Mouse (Mus musculus): Measurements from ENCODE around the gene S100a8. TPM values are rescaled to one million over a fixed set of nuclear protein-coding genes. Genes with fewer than 3 reads are reported as not detected.
A peak's percentile ranks its signal among the peaks of the same experiment; 100 is the strongest.

Gene S100a8
- polyA plus RNA-seq, 1 experiment from 2014 or later: 18.3 TPM

DNA sequence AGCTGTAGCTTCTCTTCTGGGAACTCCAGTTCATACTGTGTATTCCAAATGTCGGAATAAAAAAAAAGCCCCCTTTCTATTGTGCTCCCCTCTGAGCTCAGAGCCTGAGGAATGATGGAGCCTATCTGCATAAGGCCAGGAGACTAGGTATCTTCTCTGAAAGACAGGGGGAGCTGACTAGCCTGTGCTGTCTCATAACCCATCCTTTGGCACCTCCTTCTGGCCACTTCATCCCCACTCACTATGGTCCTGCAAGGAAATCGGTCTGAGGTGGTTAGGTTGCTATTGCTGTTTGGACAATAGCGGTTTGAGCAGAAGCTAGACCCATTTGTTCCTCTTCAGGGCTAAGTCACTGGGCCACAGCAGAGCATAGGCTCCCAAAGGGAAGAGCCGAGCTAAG, 41.0 kb upstream of the S100a8 start:
- Histone ChIP-seq H3K27ac (replicated peaks) (peak overlapping the region; percentile 30; the same call in 1 of the 2 replicates), H3K4me1 (replicated peaks; ENCODE audit: control insufficient read depth, insufficient read depth) (no peaks in the 10 kb centered on the region), H3K9me3 (ENCODE audit: control insufficient read depth, low read length) (no peaks in the 10 kb centered on the region), H3K27me3 (ENCODE audit: control insufficient read depth, insufficient read depth, low read length) (no peaks in the 10 kb centered on the region), H3K4me3 (ENCODE audit: low read depth, low read length) (no peak overlapping the region), H3K4me2 (replicated peaks; ENCODE audit: low read depth) (no peak overlapping the region), H3K9ac (ENCODE audit: low read length) (no peak overlapping the region), H3K36me3 (ENCODE audit: control insufficient read depth, insufficient read depth, low read length) (no peaks in the 10 kb centered on the region)
- 54% methylated on average over 4 of the region's 4 CpGs for WGBS
- ATAC-seq (ENCODE audit: low FRiP score, low TSS enrichment): no peak
- peak; percentile 65 for DNase-seq (ENCODE audit: low spot score)
- TF ChIP-seq EP300 (optimal IDR thresholded peaks at IDR 0.05) (no peak), CTCF (IDR thresholded peaks at IDR 0.05; ENCODE audit: low read depth) (peak; percentile 92)

DNA sequence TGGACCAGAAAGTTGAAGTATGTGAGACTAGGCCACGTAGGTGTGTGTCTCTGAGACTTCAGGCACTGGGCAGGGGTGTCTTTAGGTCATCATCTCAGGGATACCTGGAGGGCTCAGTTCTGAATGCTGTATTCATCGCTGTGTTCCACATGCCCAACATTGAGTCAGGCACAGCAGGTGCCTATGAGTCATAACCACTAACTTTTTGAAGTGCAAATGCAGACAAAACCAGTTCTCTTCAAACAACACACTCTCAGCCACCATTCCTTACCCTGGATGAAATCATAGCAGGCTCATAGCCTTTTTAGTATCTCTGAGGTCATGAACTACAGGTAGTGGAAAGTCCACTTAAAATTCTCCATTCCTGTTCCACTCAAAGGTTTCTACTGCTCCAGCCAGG, 39.5 kb upstream of the S100a8 start:
- H3K9ac ChIP-seq (ENCODE audit: low read length): no peak overlapping the region
- H3K36me3 ChIP-seq (ENCODE audit: control insufficient read depth, insufficient read depth, low read length): no peaks in the 10 kb centered on the region
- no peak overlapping the region for H3K4me2 ChIP-seq (replicated peaks; ENCODE audit: low read depth)
- H3K9me3 ChIP-seq (ENCODE audit: control insufficient read depth, low read length): no peaks in the 10 kb centered on the region
- peak; percentile 14 for DNase-seq (ENCODE audit: low spot score)
- H3K4me1 ChIP-seq (replicated peaks; ENCODE audit: control insufficient read depth, insufficient read depth): no peaks in the 10 kb centered on the region
- H3K27ac ChIP-seq (replicated peaks): no peak overlapping the region
- no peak for TF ChIP-seq CTCF (IDR thresholded peaks at IDR 0.05; ENCODE audit: low read depth)
- TF ChIP-seq EP300 (optimal IDR thresholded peaks at IDR 0.05): no peak
- no peak overlapping the region for H3K4me3 ChIP-seq (ENCODE audit: low read depth, low read length)
- H3K27me3 ChIP-seq (ENCODE audit: control insufficient read depth, insufficient read depth, low read length): no peaks in the 10 kb centered on the region
- WGBS: 59% methylated on average over 2 of the region's 2 CpGs
- ATAC-seq (ENCODE audit: low FRiP score, low TSS enrichment): peak; percentile 46

DNA sequence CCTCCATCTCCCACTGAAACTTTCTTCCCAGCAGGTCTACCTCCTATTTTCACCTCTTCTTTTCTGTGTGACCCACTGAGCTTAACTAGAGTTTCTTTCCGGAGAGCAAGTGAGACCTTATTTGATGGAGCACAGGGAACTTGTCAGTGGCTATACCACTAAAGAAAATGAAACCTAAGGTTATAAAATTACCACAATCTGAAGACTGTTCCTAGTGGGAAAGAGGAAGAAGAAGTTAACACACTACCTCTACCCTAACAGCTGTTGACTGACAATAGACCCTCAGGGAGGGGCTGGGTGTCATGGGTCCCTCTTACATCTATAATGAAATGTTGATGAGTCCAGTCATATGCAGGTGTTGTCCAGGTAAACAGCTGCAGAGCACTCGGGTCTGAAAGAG, 36.8 kb upstream of the S100a8 start:
- Histone ChIP-seq H3K4me3 (ENCODE audit: low read depth, low read length) (no peak overlapping the region), H3K27me3 (ENCODE audit: control insufficient read depth, insufficient read depth, low read length) (no peaks in the 10 kb centered on the region), H3K36me3 (ENCODE audit: control insufficient read depth, insufficient read depth, low read length) (no peaks in the 10 kb centered on the region), H3K9me3 (ENCODE audit: control insufficient read depth, low read length) (no peaks in the 10 kb centered on the region), H3K9ac (ENCODE audit: low read length) (no peak overlapping the region), H3K27ac (replicated peaks) (no peak overlapping the region), H3K4me1 (replicated peaks; ENCODE audit: control insufficient read depth, insufficient read depth) (no peaks in the 10 kb centered on the region), H3K4me2 (replicated peaks; ENCODE audit: low read depth) (no peak overlapping the region)
- WGBS: 58% methylated on average over 2 of the region's 2 CpGs
- no peak for ATAC-seq (ENCODE audit: low FRiP score, low TSS enrichment)
- DNase-seq (ENCODE audit: low spot score): peak; percentile 4
- TF ChIP-seq CTCF (IDR thresholded peaks at IDR 0.05; ENCODE audit: low read depth): no peak

DNA sequence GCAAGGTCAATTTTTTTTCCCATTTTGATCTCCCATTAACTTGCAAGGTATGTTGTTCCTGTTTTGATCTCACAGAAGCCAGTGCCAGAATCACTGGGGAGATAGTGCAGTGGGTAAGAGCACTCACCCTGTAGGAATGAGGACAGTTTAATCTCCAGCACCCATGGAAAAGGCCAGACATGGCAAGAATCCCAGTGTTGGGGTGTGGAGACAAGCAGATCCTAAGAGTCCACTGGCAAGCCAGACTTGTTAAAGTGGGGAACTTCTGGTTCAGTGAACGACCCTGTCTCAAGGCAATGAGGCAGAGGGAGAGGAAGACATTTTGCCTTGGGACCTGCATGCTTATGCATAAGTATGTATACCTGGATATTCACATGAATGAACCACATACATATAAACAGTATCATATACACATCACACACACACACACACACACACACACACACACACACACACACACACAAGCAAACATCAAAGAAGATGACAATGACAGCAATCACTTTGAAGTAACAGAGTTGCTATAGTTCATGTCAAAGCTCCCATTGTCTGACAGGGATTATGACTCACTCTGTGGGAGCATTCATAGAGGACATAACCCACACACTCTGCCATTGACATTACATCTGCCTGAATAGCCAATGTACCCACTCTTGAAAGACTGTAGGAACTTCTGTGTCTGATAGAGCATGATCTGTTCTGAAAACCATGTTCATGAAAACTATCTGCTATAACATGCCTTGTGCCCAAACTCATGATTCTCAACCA, 30.1 kb upstream of the S100a8 start:
- DNase-seq (ENCODE audit: low spot score): peak; percentile 10
- H3K9me3 ChIP-seq (ENCODE audit: control insufficient read depth, low read length): no peaks in the 10 kb centered on the region
- no peaks in the 10 kb centered on the region for H3K4me1 ChIP-seq (replicated peaks; ENCODE audit: control insufficient read depth, insufficient read depth)
- H3K36me3 ChIP-seq (ENCODE audit: control insufficient read depth, insufficient read depth, low read length): no peaks in the 10 kb centered on the region
- no peak overlapping the region for H3K27ac ChIP-seq (replicated peaks)
- TF ChIP-seq EP300 (optimal IDR thresholded peaks at IDR 0.05): no peak
- TF ChIP-seq CTCF (IDR thresholded peaks at IDR 0.05; ENCODE audit: low read depth): no peak
- no peak overlapping the region for H3K4me2 ChIP-seq (replicated peaks; ENCODE audit: low read depth)
- no peak overlapping the region for H3K4me3 ChIP-seq (ENCODE audit: low read depth, low read length)
- H3K9ac ChIP-seq (ENCODE audit: low read length): no peak overlapping the region
- WGBS: 48% methylated on average over 1 of the region's 1 CpGs
- no peaks in the 10 kb centered on the region for H3K27me3 ChIP-seq (ENCODE audit: control insufficient read depth, insufficient read depth, low read length)
- ATAC-seq (ENCODE audit: low FRiP score, low TSS enrichment): no peak

GRCm38 (mm10) chr3:90639511-90640154, 29.1 kb upstream of the S100a8 start:
- ATAC-seq (ENCODE audit: low FRiP score, low TSS enrichment): no peak
- no peak overlapping the region for H3K4me2 ChIP-seq (replicated peaks; ENCODE audit: low read depth)
- DNase-seq (ENCODE audit: low spot score): peak; percentile 35
- WGBS: 56% methylated on average over 7 of the region's 7 CpGs
- TF ChIP-seq EP300 (optimal IDR thresholded peaks at IDR 0.05): no peak
- peak; percentile 72 for TF ChIP-seq CTCF (IDR thresholded peaks at IDR 0.05; ENCODE audit: low read depth)
- H3K27me3 ChIP-seq (ENCODE audit: control insufficient read depth, insufficient read depth, low read length): no peaks in the 10 kb centered on the region
- H3K9me3 ChIP-seq (ENCODE audit: control insufficient read depth, low read length): no peaks in the 10 kb centered on the region
- no peaks in the 10 kb centered on the region for H3K4me1 ChIP-seq (replicated peaks; ENCODE audit: control insufficient read depth, insufficient read depth)
- no peak overlapping the region for H3K4me3 ChIP-seq (ENCODE audit: low read depth, low read length)
- no peak overlapping the region for H3K27ac ChIP-seq (replicated peaks)
- no peak overlapping the region for H3K9ac ChIP-seq (ENCODE audit: low read length)
- H3K36me3 ChIP-seq (ENCODE audit: control insufficient read depth, insufficient read depth, low read length): no peaks in the 10 kb centered on the region

DNA sequence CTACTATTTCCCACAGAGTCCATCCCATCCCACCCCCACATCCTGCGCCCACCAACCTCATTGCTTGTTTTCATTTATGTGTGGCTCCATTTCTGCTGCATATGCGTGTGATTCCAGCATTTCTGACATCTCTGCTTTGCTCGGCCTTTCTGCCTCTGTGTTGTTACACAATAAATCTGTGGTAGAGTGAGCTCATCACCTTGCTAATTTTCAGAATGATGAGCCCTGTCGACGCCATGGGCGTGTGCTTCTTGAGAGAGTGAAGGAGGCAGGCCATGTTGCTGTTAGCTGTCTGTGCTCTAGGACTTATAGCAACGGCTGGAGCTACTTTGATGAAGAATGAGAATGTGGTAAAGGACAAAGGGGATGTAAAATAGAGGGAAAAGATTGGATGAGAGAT, 27.8 kb upstream of the S100a8 start:
- ATAC-seq (ENCODE audit: low FRiP score, low TSS enrichment): no peak
- WGBS: 78% methylated on average over 7 of the region's 7 CpGs
- Histone ChIP-seq H3K27me3 (ENCODE audit: control insufficient read depth, insufficient read depth, low read length) (no peaks in the 10 kb centered on the region), H3K4me2 (replicated peaks; ENCODE audit: low read depth) (no peak overlapping the region), H3K4me3 (ENCODE audit: low read depth, low read length) (no peak overlapping the region), H3K27ac (replicated peaks) (no peak overlapping the region), H3K36me3 (ENCODE audit: control insufficient read depth, insufficient read depth, low read length) (no peaks in the 10 kb centered on the region), H3K9ac (ENCODE audit: low read length) (no peak overlapping the region), H3K9me3 (ENCODE audit: control insufficient read depth, low read length) (no peaks in the 10 kb centered on the region), H3K4me1 (replicated peaks; ENCODE audit: control insufficient read depth, insufficient read depth) (no peaks in the 10 kb centered on the region)
- no peak for TF ChIP-seq EP300 (optimal IDR thresholded peaks at IDR 0.05)
- TF ChIP-seq CTCF (IDR thresholded peaks at IDR 0.05; ENCODE audit: low read depth): no peak
- DNase-seq (ENCODE audit: low spot score): peak; percentile 4

Data from stomach, postnatal 0 days (tissue).